Mouse (Mus musculus) neural tube, embryonic 14.5 days (tissue): ENCODE data around the gene Trp53. TPM values are rescaled to one million over a fixed set of nuclear protein-coding genes. Genes with fewer than 3 reads are reported as not detected.
A peak's percentile ranks its signal among the peaks of the same experiment; 100 is the strongest.

Source experiments
- ATAC-seq: fragments of 200-750 bp; cut with Nextera tagmentation; 2 replicates; pipeline ENCODE4 v1.8.0; 2017; ENCODE audit warnings: low read depth, mild to moderate bottlenecking, moderate TSS enrichment, moderate library complexity
- H3K27ac ChIP-seq: fragments of 300-500 bp; sonication (generic); 2 replicates; pipeline ENCODE4 v1.5.1; 2014; ENCODE audit warnings: low read depth, mild to moderate bottlenecking, control low read depth, low read length, moderate library complexity, mixed read lengths
- H3K27me3 ChIP-seq: fragments of 300-500 bp; sonication (generic); 2 replicates; pipeline ENCODE4 v1.6.1; 2014; ENCODE audit warnings: low read length; ENCODE audit not compliant: control insufficient read depth, insufficient read depth
- H3K36me3 ChIP-seq: fragments of 300-500 bp; sonication (generic); 2 replicates; pipeline ENCODE4 v1.6.1; 2014; ENCODE audit warnings: low read length, mixed read lengths; ENCODE audit not compliant: control insufficient read depth, insufficient read depth
- H3K4me1 ChIP-seq: fragments of 300-500 bp; sonication (generic); 2 replicates; pipeline ENCODE4 v1.6.1; 2014; ENCODE audit warnings: low read length; ENCODE audit not compliant: control insufficient read depth, insufficient read depth
- H3K4me2 ChIP-seq: fragments of 300-500 bp; sonication (generic); 2 replicates; pipeline ENCODE4 v1.6.1; 2014; ENCODE audit warnings: mild to moderate bottlenecking, low read depth, low read length, control low read depth
- H3K4me3 ChIP-seq: fragments of 300-500 bp; sonication (generic); 2 replicates; pipeline ENCODE4 v1.5.1; 2014; ENCODE audit warnings: low read depth, low read length, control low read depth, mixed read lengths
- H3K9ac ChIP-seq: fragments of 300-500 bp; sonication (generic); replicated peaks from 2 replicates; pipeline ENCODE4 v1.6.1; 2014; ENCODE audit warnings: low read depth, mild to moderate bottlenecking, control low read depth, low read length, mixed read lengths
- H3K9me3 ChIP-seq: fragments of 300-500 bp; sonication (generic); 2 replicates; pipeline ENCODE4 v1.6.1; 2016; ENCODE audit warnings: low read length; ENCODE audit not compliant: control insufficient read depth
- WGBS: fragments of 180-500 bp; shearing (Covaris S2); extraction: QIAGEN DNeasy Blood & Tissue Kit; methylation state at CpG from one replicate; pipeline ENCODE4 v1.1.7; 2014; 5-methylcytosine and 5-hydroxymethylcytosine counted together
- polyA plus RNA-seq: library from polyadenylated mRNA; unstranded; fragments of >200 nt; fragmentation: Nextera tagmentation; extraction: Ambion mirVana; gene quantifications from 2 replicates; pipeline ENCODE4 v1.2.1, GENCODE M21; 2014

The Trp53 gene
- polyA plus RNA-seq, 1 experiment from 2014 or later = 54.6 TPM

DNA sequence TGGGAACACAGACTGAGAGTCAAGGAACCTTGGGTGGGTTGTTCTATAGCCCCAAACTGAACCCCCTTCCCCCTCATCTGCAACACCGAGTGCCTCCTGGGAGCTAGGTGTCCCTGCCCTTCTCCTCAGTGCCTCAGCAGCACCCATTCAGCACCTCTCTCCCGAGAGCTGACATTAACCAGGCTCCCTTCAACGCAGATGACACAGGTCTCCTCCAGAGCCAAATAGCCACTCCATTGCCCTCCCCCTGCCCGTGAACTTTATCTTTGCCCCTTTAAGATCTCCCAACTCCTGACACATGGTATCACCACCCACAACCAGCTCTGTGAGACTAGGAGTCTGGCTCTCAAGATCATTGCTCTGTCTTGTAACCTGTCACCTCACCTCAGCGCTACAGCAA lies 21.0 kb upstream of the Trp53 start:
- Histone ChIP-seq H3K27ac (no peak overlapping the region; the same call in 1 of the 2 replicates), H3K4me2 (peak overlapping the region; percentile 91), H3K27me3 (no peaks in the 10 kb centered on the region; the same call in 1 of the 2 replicates), H3K4me1 (peaks cover 53% of the 10 kb centered on the region), H3K36me3 (peaks cover 7% of the 10 kb centered on the region), H3K9me3 (no peaks in the 10 kb centered on the region), H3K9ac (peak overlapping the region; percentile 88), H3K4me3 (peak overlapping the region; percentile 87)
- ATAC-seq = no peak; the same call in 1 of the 2 replicates
- WGBS = 14% methylated on average over 5 of the region's 5 CpGs

GRCm38 (mm10) chr11:69559851-69560765 lies 20.1 kb upstream of the Trp53 start, which contains the start of gene Efnb3:
Gene Efnb3 (minus strand): TSS chr11:69560205.
- peaks cover 51% of the 10 kb centered on the region for H3K4me1 ChIP-seq
- H3K27ac ChIP-seq = peak within 1 kb of the TSS; percentile 74
- ATAC-seq = peak; percentile 72
- H3K4me2 ChIP-seq = peak within 1 kb of the TSS; percentile 91
- peak within 1 kb of the TSS; percentile 87 for H3K4me3 ChIP-seq
- WGBS = under 1% methylated on average over 54 of the region's 59 CpGs
- H3K9ac ChIP-seq = peak within 1 kb of the TSS; percentile 88
- peaks cover 7% of the 10 kb centered on the region for H3K36me3 ChIP-seq
- no peaks in the 10 kb centered on the region for H3K9me3 ChIP-seq
- no peaks in the 10 kb centered on the region; the same call in 1 of the 2 replicates for H3K27me3 ChIP-seq

GRCm38 (mm10) chr11:69560896-69561854 lies 19.0 kb upstream of the Trp53 start:
- peak; percentile 52; the same call in 1 of the 2 replicates for ATAC-seq

GRCm38 (mm10) chr11:69563373-69563772 lies 16.8 kb upstream of the Trp53 start:
- no peaks in the 10 kb centered on the region for H3K9me3 ChIP-seq
- H3K27me3 ChIP-seq = no peaks in the 10 kb centered on the region; the same call in 1 of the 2 replicates
- WGBS = 90% methylated on average over 13 of the region's 13 CpGs
- H3K4me2 ChIP-seq = no peak overlapping the region
- H3K4me3 ChIP-seq = no peak overlapping the region
- no peak overlapping the region for H3K9ac ChIP-seq
- H3K4me1 ChIP-seq = peaks cover 28% of the 10 kb centered on the region
- no peak overlapping the region for H3K27ac ChIP-seq
- H3K36me3 ChIP-seq = peaks cover 7% of the 10 kb centered on the region
- ATAC-seq = no peak

More at GRCm38 (mm10) chr11:69560896-69561854, 19.0 kb upstream of the Trp53 start:
- H3K4me3 ChIP-seq = peak overlapping the region; percentile 87; the same call in 1 of the 2 replicates
- H3K4me1 ChIP-seq = peaks cover 49% of the 10 kb centered on the region
- H3K36me3 ChIP-seq = peaks cover 7% of the 10 kb centered on the region
- no peak overlapping the region for H3K27ac ChIP-seq
- H3K27me3 ChIP-seq = no peaks in the 10 kb centered on the region; the same call in 1 of the 2 replicates
- H3K4me2 ChIP-seq = peak overlapping the region; percentile 91
- H3K9me3 ChIP-seq = no peaks in the 10 kb centered on the region
- 14% methylated on average over 16 of the region's 16 CpGs for WGBS
- H3K9ac ChIP-seq = peak overlapping the region; percentile 88

DNA sequence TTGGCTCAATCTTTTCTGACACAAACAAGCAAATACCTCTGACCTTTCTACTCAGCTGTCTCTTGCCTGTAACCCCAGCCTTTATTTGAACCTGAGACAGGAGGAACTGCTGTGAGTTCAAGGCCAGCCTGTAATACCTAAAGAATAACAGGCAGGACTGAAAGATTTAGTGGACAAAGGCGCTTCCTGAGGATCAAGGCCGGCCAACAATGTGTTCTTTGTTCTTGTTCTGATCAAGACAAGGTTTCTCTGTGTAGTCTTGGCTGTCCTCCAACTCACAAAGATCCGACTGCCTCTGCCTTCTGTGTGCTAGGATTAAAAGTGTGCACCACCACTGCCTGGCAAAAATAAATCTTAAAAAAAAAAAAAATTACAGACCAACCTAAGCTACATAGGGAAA lies 15.8 kb upstream of the Trp53 start:
- WGBS = 46% methylated on average over 3 of the region's 3 CpGs
- Histone ChIP-seq H3K27me3 (no peaks in the 10 kb centered on the region; the same call in 1 of the 2 replicates), H3K4me3 (no peak overlapping the region), H3K9ac (no peak overlapping the region), H3K36me3 (peaks cover 7% of the 10 kb centered on the region), H3K4me2 (no peak overlapping the region), H3K9me3 (no peaks in the 10 kb centered on the region), H3K27ac (no peak overlapping the region), H3K4me1 (peaks cover 17% of the 10 kb centered on the region)
- no peak for ATAC-seq

GRCm38 (mm10) chr11:69565131-69565530 lies 15.0 kb upstream of the Trp53 start:
- 85% methylated on average over 8 of the region's 8 CpGs for WGBS
- no peak overlapping the region for H3K4me2 ChIP-seq
- peaks cover 15% of the 10 kb centered on the region for H3K4me1 ChIP-seq
- H3K27ac ChIP-seq = no peak overlapping the region
- no peak overlapping the region for H3K4me3 ChIP-seq
- no peaks in the 10 kb centered on the region for H3K27me3 ChIP-seq
- no peaks in the 10 kb centered on the region for H3K9me3 ChIP-seq
- H3K9ac ChIP-seq = no peak overlapping the region
- H3K36me3 ChIP-seq = peaks cover 7% of the 10 kb centered on the region
- ATAC-seq = no peak

- 0 out of 2 replicates have a peak, but pooled peaks cover 6% of the 10 kb centered on the region for H3K36me3 ChIP-seq
- peaks cover 23% of the 10 kb centered on the region for H3K4me1 ChIP-seq
- no peak for ATAC-seq
- H3K9me3 ChIP-seq = no peaks in the 10 kb centered on the region
- WGBS = 72% methylated on average over 3 of the region's 3 CpGs
- no peak overlapping the region for H3K9ac ChIP-seq
- no peak overlapping the region for H3K27ac ChIP-seq
- no peak overlapping the region for H3K4me2 ChIP-seq
- H3K4me3 ChIP-seq = no peak overlapping the region
- H3K27me3 ChIP-seq = no peaks in the 10 kb centered on the region
Observed at GRCm38 (mm10) chr11:69575220-69575619, 4.9 kb upstream of the Trp53 start.

- H3K4me3 ChIP-seq = no peak overlapping the region
- no peak for ATAC-seq
- H3K9me3 ChIP-seq = no peaks in the 10 kb centered on the region
- 84% methylated on average over 5 of the region's 5 CpGs for WGBS
- H3K36me3 ChIP-seq = 0 out of 2 replicates have a peak, but pooled peaks cover 6% of the 10 kb centered on the region
- H3K27me3 ChIP-seq = no peaks in the 10 kb centered on the region
- H3K4me1 ChIP-seq = peaks cover 23% of the 10 kb centered on the region
- H3K9ac ChIP-seq = no peak overlapping the region
- H3K4me2 ChIP-seq = no peak overlapping the region
- no peak overlapping the region for H3K27ac ChIP-seq
Observed at GRCm38 (mm10) chr11:69576307-69576706, 3.9 kb upstream of the Trp53 start.
